Mouse (Mus musculus) E14TG2a.4 (cell line): ENCODE data around the gene Ush2a.

ENCODE experiments used
- H3K27me3 ChIP-seq: 2 replicates; pipeline ENCODE4 v1.6.1; 2014; ENCODE audit warnings: low read length, control low read depth; ENCODE audit not compliant: insufficient read depth
- H3K36me3 ChIP-seq: 2 replicates; pipeline ENCODE4 v1.6.1; 2014; ENCODE audit warnings: low read length, control low read depth; ENCODE audit not compliant: insufficient read depth
- H3K4me1 ChIP-seq: replicated peaks from 2 replicates; pipeline ENCODE4 v1.6.1; 2014; ENCODE audit warnings: low read depth, low read length, control low read depth
- H3K4me3 ChIP-seq: replicated peaks from 2 replicates; pipeline ENCODE4 v1.5.1; 2014; ENCODE audit warnings: mild to moderate bottlenecking, low read length
- H3K9me3 ChIP-seq: 2 replicates; pipeline ENCODE4 v1.6.1; 2014; ENCODE audit warnings: low read length, control low read depth
- CTCF ChIP-seq: conservative IDR thresholded peaks from 2 replicates; pipeline ENCODE4 v1.5.1; 2014; ENCODE audit warnings: low read length
- NANOG ChIP-seq: IDR thresholded peaks from 2 replicates; pipeline ENCODE4 v1.6.1; 2014; ENCODE audit warnings: borderline replicate concordance, low read length, mixed read lengths
- POU5F1 ChIP-seq: IDR thresholded peaks from 2 replicates; pipeline ENCODE4 v1.6.1; 2014; ENCODE audit warnings: low read length, borderline replicate concordance

The Ush2a gene

DNA sequence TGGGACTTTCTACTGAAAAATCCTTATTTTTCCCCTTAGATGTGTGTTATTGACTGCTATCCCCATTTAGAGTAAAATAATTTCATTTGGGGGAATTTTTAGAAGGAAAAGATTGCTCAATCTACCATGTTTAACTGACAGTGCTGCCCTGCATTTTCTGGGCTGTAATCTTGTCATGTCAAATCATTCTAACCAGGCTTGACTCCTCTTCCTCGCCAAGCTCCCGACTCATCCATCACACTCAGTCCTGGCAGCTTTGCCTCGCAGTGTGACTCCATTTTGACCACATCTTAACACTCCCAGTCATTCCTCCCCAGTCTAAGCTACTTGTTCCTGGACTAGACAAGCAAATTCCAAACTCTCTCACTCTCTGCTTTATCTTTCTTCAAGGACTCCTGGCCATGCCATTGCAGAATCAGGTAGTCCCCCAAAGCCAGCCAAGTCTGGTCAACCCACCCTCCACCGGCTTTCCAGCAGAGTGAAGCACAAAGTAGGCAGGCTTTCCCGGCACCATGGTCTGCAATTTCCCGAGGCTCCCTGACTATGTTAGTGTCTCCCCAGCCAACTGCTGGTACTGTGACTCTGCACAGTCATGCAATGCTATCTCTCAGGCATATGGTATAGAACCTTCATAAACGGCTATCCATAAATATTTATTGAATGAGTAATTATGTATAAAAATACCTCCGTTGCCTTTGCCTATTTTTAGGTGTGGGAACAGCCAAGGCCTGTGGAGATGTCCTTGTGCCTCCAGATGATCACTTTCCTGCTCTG, 146.0 kb downstream of the Ush2a start:
- H3K4me1 ChIP-seq: no peaks in the 10 kb centered on the region
- TF ChIP-seq NANOG: no peak
- H3K27me3 ChIP-seq: no peaks in the 10 kb centered on the region
- H3K9me3 ChIP-seq: no peaks in the 10 kb centered on the region
- H3K36me3 ChIP-seq: no peaks in the 10 kb centered on the region
- no peak overlapping the region for H3K4me3 ChIP-seq

DNA sequence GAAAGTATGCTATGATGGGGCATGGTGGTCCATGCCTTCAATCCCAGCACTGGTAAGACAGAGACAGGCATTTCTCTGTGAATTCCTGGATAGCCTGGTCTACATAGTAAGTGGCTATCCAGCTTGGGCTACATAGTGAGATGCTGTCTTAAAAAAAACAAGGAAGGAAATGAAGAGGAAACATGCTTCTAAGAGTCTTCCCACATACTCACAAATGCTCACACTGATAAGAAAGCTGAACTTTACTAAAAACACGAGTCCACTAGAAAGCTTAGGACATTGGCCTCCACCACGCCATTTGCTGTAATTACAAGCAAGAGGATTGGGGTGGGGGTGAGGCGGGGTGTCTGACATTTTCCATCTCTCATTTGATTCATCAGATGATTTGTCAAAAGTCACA, 148.7 kb downstream of the Ush2a start:
- Histone ChIP-seq H3K4me1 (no peaks in the 10 kb centered on the region), H3K9me3 (no peaks in the 10 kb centered on the region), H3K27me3 (no peaks in the 10 kb centered on the region), H3K4me3 (no peak overlapping the region), H3K36me3 (no peaks in the 10 kb centered on the region)
- TF ChIP-seq CTCF (no peak), NANOG (no peak), POU5F1 (no peak)

DNA sequence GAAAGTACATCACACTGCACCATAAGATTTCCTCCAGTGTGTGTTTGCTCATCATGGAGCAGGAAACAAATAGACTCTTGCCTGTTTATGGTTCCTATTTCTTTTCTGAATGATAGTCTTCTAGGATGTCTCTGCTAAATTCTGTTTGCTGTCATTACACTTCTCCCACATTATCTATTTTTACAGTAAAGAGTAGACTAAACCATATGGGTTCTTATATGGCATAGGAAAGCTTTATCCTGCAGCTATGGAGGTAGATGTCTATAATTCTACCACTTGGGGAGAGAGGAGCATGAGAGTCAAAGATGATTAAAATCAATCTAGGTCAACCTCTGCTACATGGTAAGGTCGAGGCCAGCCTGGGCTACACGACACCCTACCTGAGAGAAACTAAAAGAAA, 158.7 kb downstream of the Ush2a start:
- H3K9me3 ChIP-seq: no peaks in the 10 kb centered on the region
- TF ChIP-seq NANOG (no peak), POU5F1 (no peak), CTCF (no peak)
- H3K4me3 ChIP-seq: no peak overlapping the region
- H3K27me3 ChIP-seq: no peaks in the 10 kb centered on the region
- H3K4me1 ChIP-seq: peaks cover 6% of the 10 kb centered on the region; the same call in 1 of the 2 replicates
- no peaks in the 10 kb centered on the region for H3K36me3 ChIP-seq

DNA sequence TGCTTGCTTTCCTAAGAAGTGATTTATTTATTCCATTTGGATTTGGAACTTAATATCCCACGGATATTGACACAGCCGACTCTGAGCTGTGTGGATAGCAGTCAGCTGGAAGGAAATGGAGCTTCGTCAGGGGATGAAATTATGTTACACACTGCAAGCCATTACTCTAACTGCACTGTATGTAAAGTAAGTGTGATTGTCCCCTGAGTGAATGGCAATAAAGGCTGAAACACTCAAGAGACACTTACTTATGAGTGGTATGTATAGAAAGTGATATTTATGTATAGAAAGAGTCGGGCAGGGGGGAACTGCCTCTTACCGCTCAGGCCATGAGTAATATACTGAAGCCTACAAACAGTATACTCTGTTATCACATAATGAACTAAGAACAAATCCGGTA, 166.3 kb downstream of the Ush2a start:
- H3K36me3 ChIP-seq: no peaks in the 10 kb centered on the region
- H3K27me3 ChIP-seq: no peaks in the 10 kb centered on the region
- no peak for TF ChIP-seq NANOG
- no peak for TF ChIP-seq POU5F1
- TF ChIP-seq CTCF: no peak
- H3K4me1 ChIP-seq: no peaks in the 10 kb centered on the region
- H3K9me3 ChIP-seq: no peaks in the 10 kb centered on the region
- H3K4me3 ChIP-seq: no peak overlapping the region

DNA sequence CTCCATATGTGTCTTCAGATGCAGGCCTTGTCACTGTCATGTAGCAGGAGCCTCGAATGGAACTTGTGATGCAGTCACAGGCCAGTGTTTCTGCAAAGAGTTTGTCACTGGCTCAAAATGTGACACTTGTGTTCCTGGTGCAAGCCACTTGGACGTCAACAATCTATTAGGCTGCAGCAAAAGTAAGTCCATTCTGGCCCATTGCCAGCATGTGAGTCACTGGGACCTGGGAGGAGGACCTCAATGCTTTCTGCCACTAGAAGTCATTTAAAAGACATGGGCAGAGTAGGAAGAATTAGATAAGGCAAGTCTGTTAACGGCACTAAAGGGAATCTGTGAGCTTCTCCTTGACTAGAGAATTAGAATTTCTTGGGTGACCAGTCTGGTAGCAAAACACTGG, 168.9 kb downstream of the Ush2a start:
- H3K36me3 ChIP-seq: no peaks in the 10 kb centered on the region
- no peak overlapping the region for H3K4me3 ChIP-seq
- H3K4me1 ChIP-seq: no peaks in the 10 kb centered on the region
- TF ChIP-seq NANOG: no peak
- no peaks in the 10 kb centered on the region for H3K9me3 ChIP-seq
- H3K27me3 ChIP-seq: no peaks in the 10 kb centered on the region

DNA sequence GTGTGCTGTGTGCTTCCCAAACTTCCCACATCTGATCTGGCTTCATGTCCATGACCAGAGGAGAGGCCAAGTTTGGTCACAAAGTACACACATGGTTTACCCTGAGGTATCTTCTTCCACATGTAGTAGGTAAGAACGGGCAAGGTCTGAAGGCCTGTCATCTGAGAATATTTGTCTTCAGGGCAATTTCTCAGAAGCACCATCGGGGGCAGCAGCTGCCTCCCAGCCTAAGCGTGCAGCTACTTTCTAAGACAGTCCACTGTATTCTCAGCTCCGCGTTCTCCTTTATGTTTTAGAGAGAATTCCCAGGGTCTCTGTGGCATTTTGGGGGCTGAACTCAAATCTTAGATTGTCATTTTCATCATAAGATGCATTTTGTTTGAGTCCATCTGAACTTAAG, 186.1 kb downstream of the Ush2a start:
- Histone ChIP-seq H3K36me3 (no peaks in the 10 kb centered on the region), H3K9me3 (no peaks in the 10 kb centered on the region), H3K27me3 (no peaks in the 10 kb centered on the region), H3K4me3 (no peak overlapping the region), H3K4me1 (no peaks in the 10 kb centered on the region)
- TF ChIP-seq POU5F1 (no peak), CTCF (0 out of 2 replicates have a peak, but pooled peaks have one; percentile 6), NANOG (no peak)

DNA sequence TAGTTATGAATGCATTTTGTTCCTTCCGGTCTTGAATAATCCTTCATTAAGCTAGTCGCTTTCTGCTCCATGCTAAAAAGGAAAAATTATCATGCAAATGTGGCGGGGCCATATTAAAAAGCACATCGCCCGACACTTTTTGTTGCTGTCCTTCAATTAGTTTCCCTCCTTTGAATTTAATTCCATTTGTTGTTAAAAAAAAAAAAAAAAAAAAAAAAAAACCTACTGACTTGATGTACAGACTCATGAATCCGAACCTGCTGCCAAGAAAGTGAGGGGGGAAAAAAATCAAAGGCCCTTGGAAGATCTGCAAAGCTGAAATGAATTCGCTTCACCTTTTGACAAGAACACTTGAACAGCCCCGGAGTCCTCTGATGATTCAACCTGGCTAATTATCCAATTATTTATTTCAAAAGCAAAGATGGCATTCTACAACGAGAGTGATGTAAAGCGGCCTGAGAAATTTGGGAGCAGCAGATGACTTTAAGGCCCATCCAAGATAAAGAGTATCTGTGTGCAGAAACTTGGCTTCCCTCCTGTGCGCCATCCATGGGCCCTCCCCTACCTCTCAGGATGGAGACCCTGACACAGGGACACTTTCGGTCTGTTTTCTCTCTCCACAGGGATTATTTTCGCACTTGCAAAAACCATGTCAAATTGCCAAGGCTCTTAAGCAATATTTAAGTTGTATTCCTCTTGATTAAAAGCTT, 194.8 kb downstream of the Ush2a start:
- no peaks in the 10 kb centered on the region for H3K9me3 ChIP-seq
- no peaks in the 10 kb centered on the region for H3K4me1 ChIP-seq
- H3K27me3 ChIP-seq: no peaks in the 10 kb centered on the region
- no peak for TF ChIP-seq POU5F1
- no peak for TF ChIP-seq CTCF
- no peak for TF ChIP-seq NANOG
- no peaks in the 10 kb centered on the region for H3K36me3 ChIP-seq
- no peak overlapping the region for H3K4me3 ChIP-seq

DNA sequence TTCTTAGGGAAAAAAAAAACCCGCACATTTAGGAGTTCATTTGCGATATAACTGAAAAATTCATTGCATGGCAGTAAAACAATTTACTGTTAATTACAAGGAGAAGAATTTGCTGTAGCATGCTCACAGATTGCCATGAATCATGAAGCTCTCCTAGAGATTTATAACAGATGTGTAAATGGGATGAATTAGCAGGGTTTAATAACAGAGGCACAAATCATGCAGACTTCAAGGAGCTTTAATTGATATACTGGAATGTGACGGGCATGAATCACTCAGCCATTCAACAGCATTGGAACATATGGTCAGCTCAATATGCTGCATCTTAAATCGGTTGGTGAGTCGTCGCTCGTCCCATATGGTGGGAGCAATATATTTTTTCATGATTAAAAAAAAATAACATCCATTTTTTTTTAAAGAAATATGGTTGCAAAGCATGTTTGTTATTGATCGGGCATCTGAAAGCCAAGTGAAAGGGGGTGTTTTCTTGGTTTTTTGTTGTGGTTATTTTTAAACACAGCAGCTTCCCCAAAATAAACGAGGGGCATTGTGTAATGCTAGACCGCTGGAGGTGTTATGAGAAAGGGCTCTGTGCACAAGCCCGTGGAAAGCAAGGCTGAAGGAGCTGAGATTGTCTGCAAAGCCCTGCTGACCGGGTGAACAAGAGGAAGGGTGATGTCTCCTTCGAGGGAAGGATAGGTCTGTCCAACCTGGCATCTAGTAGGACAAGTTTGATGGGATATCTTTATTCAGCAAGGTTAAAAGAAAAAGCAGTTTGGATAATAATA, 195.6 kb downstream of the Ush2a start:
- Histone ChIP-seq H3K4me3 (no peak overlapping the region), H3K36me3 (no peaks in the 10 kb centered on the region), H3K9me3 (no peaks in the 10 kb centered on the region), H3K4me1 (no peaks in the 10 kb centered on the region), H3K27me3 (no peaks in the 10 kb centered on the region)
- no peak for TF ChIP-seq CTCF
- TF ChIP-seq NANOG: no peak
- TF ChIP-seq POU5F1: no peak
